Mouse (Mus musculus): ENCODE measurements around the gene Arhgef25.

The Arhgef25 gene

GRCm38 (mm10) chr10:127189651-127190381 lies at the start of gene Arhgef25:
TSS of gene Arhgef25 (minus strand) at chr10:127190083.
- DNase-seq, result no peak

- DNase-seq, result no peak
Observed at GRCm38 (mm10) chr10:127238241-127238824, 48.5 kb upstream of the Arhgef25 start.

- DNase-seq, result no peak
Observed at GRCm38 (mm10) chr10:127236541-127236940, 46.7 kb upstream of the Arhgef25 start.

- no peak for DNase-seq
Observed at GRCm38 (mm10) chr10:127233141-127233540, 43.3 kb upstream of the Arhgef25 start.

GRCm38 (mm10) chr10:127231741-127232140 lies 41.9 kb upstream of the Arhgef25 start:
- no peak for DNase-seq

GRCm38 (mm10) chr10:127230693-127231092 lies 40.8 kb upstream of the Arhgef25 start:
- no peak for DNase-seq

GRCm38 (mm10) chr10:127228897-127229296 lies 39.0 kb upstream of the Arhgef25 start:
- no peak for DNase-seq

- DNase-seq, result no peak
Observed at GRCm38 (mm10) chr10:127227163-127227562, 37.3 kb upstream of the Arhgef25 start.

GRCm38 (mm10) chr10:127226318-127226895 lies 36.5 kb upstream of the Arhgef25 start:
- peak; percentile 35 for DNase-seq

- DNase-seq, result no peak
Observed at GRCm38 (mm10) chr10:127225732-127226131, 35.8 kb upstream of the Arhgef25 start.

GRCm38 (mm10) chr10:127225213-127225612 lies 35.3 kb upstream of the Arhgef25 start:
- DNase-seq, result no peak

- DNase-seq, result no peak
Observed at GRCm38 (mm10) chr10:127218339-127218738, 28.5 kb upstream of the Arhgef25 start.

GRCm38 (mm10) chr10:127217177-127217576 lies 27.3 kb upstream of the Arhgef25 start:
- DNase-seq, result no peak

GRCm38 (mm10) chr10:127216456-127216855 lies 26.6 kb upstream of the Arhgef25 start:
- no peak for DNase-seq

GRCm38 (mm10) chr10:127214422-127214803 lies 24.5 kb upstream of the Arhgef25 start:
- no peak for DNase-seq

- DNase-seq, result no peak
Observed at GRCm38 (mm10) chr10:127213704-127214421, 24.0 kb upstream of the Arhgef25 start.

- DNase-seq, result no peak
Observed at GRCm38 (mm10) chr10:127213272-127213671, 23.4 kb upstream of the Arhgef25 start.

GRCm38 (mm10) chr10:127211414-127211854 lies 21.6 kb upstream of the Arhgef25 start, which contains the start of gene Pip4k2c:
TSS of gene Pip4k2c (minus strand) at chr10:127211585.
- peak; percentile 96 for DNase-seq

GRCm38 (mm10) chr10:127210961-127211405 lies 21.1 kb upstream of the Arhgef25 start:
- peak; percentile 91 for DNase-seq

GRCm38 (mm10) chr10:127209928-127210570 lies 20.2 kb upstream of the Arhgef25 start:
- no peak for DNase-seq

- no peak for DNase-seq
Observed at GRCm38 (mm10) chr10:127208921-127209320, 19.0 kb upstream of the Arhgef25 start.

GRCm38 (mm10) chr10:127205373-127205772 lies 15.5 kb upstream of the Arhgef25 start:
- no peak for DNase-seq

- no peak for DNase-seq
Observed at GRCm38 (mm10) chr10:127204589-127204988, 14.7 kb upstream of the Arhgef25 start.
